Mouse (Mus musculus) heart, postnatal 36 days (tissue): ENCODE measurements around the gene Gltp. TPM values are rescaled to one million over a fixed set of nuclear protein-coding genes. Genes with fewer than 3 reads are reported as not detected.

ENCODE experiments used
- DNase-seq, 2 experiments: peaks; one replicate each; pipeline ENCODE4 v3.0.0; 2021 to 2022
- intact Hi-C: fragments of 180-260 bp; cut with DNase I; formaldehyde crosslinking; loops from one replicate; pipeline ENCODE4 v1.15.1; 2025
- microRNA-seq, 2 experiments: library from miRNA; unstranded; fragments of <30 nt; microRNA quantifications; one replicate each; pipeline ENCODE4 v1.2.0; 2021; ENCODE audit warnings: borderline number of aligned reads in 2 of 2
- total RNA-seq, 2 experiments: library from RNA; stranded (reverse); gene quantifications; 2 replicates each; pipeline ENCODE4 v1.2.3; 2021

Gltp gene
- total RNA-seq, 2 experiments from 2014 or later: 16.0 to 17.2 TPM

DNA sequence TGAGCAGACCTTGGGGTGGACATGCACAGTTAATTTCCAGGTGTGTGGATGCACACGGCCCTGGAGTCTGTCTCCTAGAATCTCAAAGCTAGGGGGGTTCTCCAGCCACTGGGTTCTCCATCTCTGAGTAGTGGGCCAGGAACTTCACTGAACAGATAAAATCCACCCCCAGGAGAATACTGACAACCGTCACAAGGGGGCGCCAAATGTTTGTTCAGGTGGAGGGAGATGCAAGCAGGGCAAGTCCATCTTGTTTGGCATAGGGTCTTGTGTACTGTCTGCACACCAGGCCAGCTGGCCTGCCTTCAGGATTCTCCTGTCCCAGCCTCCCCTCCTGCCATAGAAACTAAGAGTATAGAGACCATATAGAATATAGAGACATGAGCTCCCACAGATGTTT, 65.2 kb downstream of the Gltp start:
- intact Hi-C loops: no loop called here
- peak; percentile 51 to 69 for DNase-seq

GRCm38 (mm10) chr5:114620305-114620704, 70.5 kb downstream of the Gltp start:
- DNase-seq: no peak
- intact Hi-C loops: no loop called here

Small RNAs within 50 kb of the gene (microRNA-seq; reads per million reads assigned to microRNA genes)
- 0 reads per million in 2 experiments for gene Mir7028

Other genes starting within 250 kb of the Gltp start
- 10 to 100 TPM; 16.2 to 18.3 TPM for gene Mmab, start 246.9 kb downstream of the Gltp start, total RNA-seq
- gene Mvk, start 246.7 kb downstream of the Gltp start, total RNA-seq: 10 to 100 TPM in 1 of 2 experiments, 1 to 10 TPM in 1; 9.3 to 12.2 TPM
- gene Fam222a, start 123.0 kb downstream of the Gltp start, total RNA-seq: 1 to 10 TPM; 1.6 to 1.9 TPM
- gene Trpv4, start 32.6 kb downstream of the Gltp start, total RNA-seq: 1 to 10 TPM; 2.6 to 7.0 TPM
- gene Tchp, start 16.8 kb upstream of the Gltp start, total RNA-seq: 1 to 10 TPM; 3.7 to 5.4 TPM
- 10 to 100 TPM; 30.9 to 42.3 TPM for gene Ankrd13a, start 83.7 kb upstream of the Gltp start, total RNA-seq
- gene Git2, start 84.5 kb upstream of the Gltp start, total RNA-seq: 10 to 100 TPM; 28.7 to 32.0 TPM
- 1 to 10 TPM; 5.2 to 5.9 TPM for gene 1500011B03Rik, start 132.5 kb upstream of the Gltp start, total RNA-seq
- gene 4930519G04Rik, start 162.7 kb upstream of the Gltp start, total RNA-seq: not detected
- not detected for gene Gm9936, start 167.7 kb upstream of the Gltp start, total RNA-seq
- 10 to 100 TPM in 1 of 2 experiments, 1 to 10 TPM in 1; 6.8 to 10.9 TPM for gene Oasl2, start 206.0 kb upstream of the Gltp start, total RNA-seq
- gene Oasl1, start 232.3 kb upstream of the Gltp start, total RNA-seq: 1 to 10 TPM; 1.0 to 1.8 TPM